Mouse (Mus musculus) embryonic fibroblast, embryonic 13.5 days (primary cell): ENCODE measurements at regions not wholly inside any gene's neighbourhood (a gene's known extent, or its start where the extent isn't known, plus 50 kb on each side); places are given as distances from the start of the nearest gene placed in this dataset.

ENCODE experiments used
- CTCF ChIP-seq: IDR thresholded peaks from 2 replicates; pipeline ENCODE4 v1.5.1; 2011; ENCODE audit warnings: mild to moderate bottlenecking, control low read depth, low read length, moderate library complexity, borderline replicate concordance; ENCODE audit not compliant: insufficient read depth
- POLR2A ChIP-seq: IDR thresholded peaks from 2 replicates; pipeline ENCODE4 v1.6.1; 2011; ENCODE audit warnings: low read depth, mild to moderate bottlenecking, control low read depth, low read length, moderate library complexity

DNA sequence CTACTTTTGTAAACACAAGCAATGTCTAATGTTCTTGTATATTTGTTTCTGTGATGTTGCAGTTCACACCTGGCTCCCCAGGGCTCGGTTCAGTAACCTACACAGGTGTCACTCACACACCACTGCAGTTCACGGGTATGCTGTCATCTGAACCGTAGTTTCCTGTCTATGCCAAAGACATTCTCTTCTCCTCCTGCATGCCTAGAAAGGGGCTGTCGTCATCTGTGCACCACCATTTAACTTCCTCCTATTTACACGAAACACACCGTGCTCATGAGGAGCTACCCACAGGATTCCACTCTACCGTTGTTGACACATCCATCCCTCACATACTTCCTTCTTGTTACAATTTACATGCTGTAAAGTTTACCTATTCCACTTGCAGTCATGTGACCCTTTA is 52.7 kb upstream of the Nr4a2 start:
- TF ChIP-seq POLR2A (no peak), CTCF (no peak)
